Mouse (Mus musculus) lung, adult 2 months (tissue): Measurements from ENCODE around the gene Lhpp.

ENCODE experiments used
- CTCF ChIP-seq: fragments of 200-500 bp; IDR thresholded peaks from 2 replicates; pipeline ENCODE4 v1.5.1; 2011; ENCODE audit warnings: mild to moderate bottlenecking, low read length, control low read depth; ENCODE audit not compliant: insufficient read depth
- POLR2A ChIP-seq: fragments of 200-500 bp; IDR thresholded peaks from 2 replicates; pipeline ENCODE4 v1.6.1; 2011; ENCODE audit warnings: low read depth, mild to moderate bottlenecking, control low read depth, low read length, borderline replicate concordance; ENCODE audit errors: extremely low read depth

DNA sequence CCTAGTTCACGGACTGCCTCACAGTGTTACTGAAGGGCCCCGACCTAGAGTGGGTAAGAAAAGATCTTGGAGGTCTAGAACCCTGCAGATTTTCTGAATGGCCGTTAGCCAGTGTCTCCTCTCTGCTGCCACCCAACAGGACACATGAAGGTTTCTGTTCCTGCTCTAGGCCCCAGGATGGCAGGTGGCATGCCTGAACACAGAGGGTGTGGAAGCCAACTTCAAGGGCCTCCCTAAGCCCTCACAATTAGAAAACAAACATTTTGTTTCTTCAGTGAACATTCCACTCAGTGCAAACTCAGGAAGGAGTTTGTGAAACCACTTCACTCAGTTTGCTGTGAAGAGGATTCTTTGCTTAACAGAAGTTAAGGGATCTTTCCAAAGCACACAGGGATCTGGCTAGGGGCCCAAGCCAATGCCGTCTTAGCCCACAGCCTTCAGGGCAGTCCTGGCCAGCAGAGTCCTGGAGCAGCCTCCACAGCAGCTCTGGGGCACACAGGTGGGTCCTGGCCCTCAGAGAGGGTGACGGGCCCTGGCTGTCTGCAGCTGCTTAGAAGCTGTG, 114.1 kb downstream of the Lhpp start:
- TF ChIP-seq POLR2A (no peak), CTCF (no peak)
